Mouse (Mus musculus) stomach, embryonic 15.5 days (tissue): ENCODE measurements around the gene Olfr429. TPM values are rescaled to one million over a fixed set of nuclear protein-coding genes. Genes with fewer than 3 reads are reported as not detected.

Experiments
- ATAC-seq: fragments of 200-750 bp; cut with Nextera tagmentation; 2 replicates; pipeline ENCODE4 v1.8.0; 2017; ENCODE audit warnings: low read depth, moderate number of reproducible peaks, moderate TSS enrichment; ENCODE audit not compliant: insufficient read depth, low FRiP score
- H3K27ac ChIP-seq: fragments of 300-500 bp; sonication (generic); 2 replicates; pipeline ENCODE4 v1.5.1; 2015; ENCODE audit warnings: mild to moderate bottlenecking, inconsistent platforms
- H3K27me3 ChIP-seq: fragments of 300-500 bp; sonication (generic); replicated peaks from 2 replicates; pipeline ENCODE4 v1.6.1; 2015; ENCODE audit warnings: inconsistent platforms
- H3K36me3 ChIP-seq: fragments of 300-500 bp; sonication (generic); 2 replicates; pipeline ENCODE4 v1.6.1; 2015; ENCODE audit warnings: inconsistent platforms
- H3K4me1 ChIP-seq: fragments of 300-500 bp; sonication (generic); 2 replicates; pipeline ENCODE4 v1.6.1; 2015; ENCODE audit warnings: inconsistent platforms
- H3K4me2 ChIP-seq: fragments of 300-500 bp; sonication (generic); 2 replicates; pipeline ENCODE4 v1.6.1; 2015; ENCODE audit warnings: mild to moderate bottlenecking, inconsistent platforms
- H3K4me3 ChIP-seq: fragments of 300-500 bp; sonication (generic); replicated peaks from 2 replicates; pipeline ENCODE4 v1.5.1; 2015; ENCODE audit warnings: inconsistent platforms
- H3K9ac ChIP-seq: fragments of 300-500 bp; sonication (generic); 2 replicates; pipeline ENCODE4 v1.6.1; 2015; ENCODE audit warnings: inconsistent platforms
- H3K9me3 ChIP-seq: fragments of 300-500 bp; sonication (generic); 2 replicates; pipeline ENCODE4 v1.6.1; 2016; ENCODE audit warnings: inconsistent platforms
- WGBS: fragments of 180-500 bp; shearing (Covaris S2); methylation state at CpG from one replicate; pipeline ENCODE4 v1.1.7; 2015; 5-methylcytosine and 5-hydroxymethylcytosine counted together
- polyA plus RNA-seq: library from polyadenylated mRNA; unstranded; fragments of >200 nt; fragmentation: Nextera tagmentation; extraction: Ambion mirVana; gene quantifications from 2 replicates; pipeline ENCODE4 v1.2.1, GENCODE M21; 2015

Gene Olfr429
- polyA plus RNA-seq, 1 experiment from 2014 or later, result not detected

DNA sequence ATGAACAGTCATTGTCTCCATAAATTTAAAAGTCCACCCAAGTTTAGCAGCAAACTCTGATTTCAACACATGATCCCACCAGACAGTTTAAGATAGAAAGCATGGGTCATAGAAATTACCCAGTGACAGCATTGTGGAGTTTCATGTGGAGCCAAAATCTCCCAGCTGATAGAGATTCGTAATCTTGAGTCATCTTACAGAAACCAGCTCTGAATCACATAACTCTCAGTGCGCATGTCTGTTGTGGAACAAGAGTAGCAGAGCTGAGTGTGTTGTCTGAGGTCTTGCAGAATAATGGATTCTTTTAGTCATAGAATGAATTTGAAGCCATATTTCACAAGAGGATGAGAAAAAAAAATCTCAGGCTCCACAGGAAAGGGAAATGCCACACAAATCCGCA, 31.1 kb upstream of the Olfr429 start:
- no peak for ATAC-seq
- Histone ChIP-seq H3K4me1 (no peaks in the 10 kb centered on the region), H3K27me3 (no peaks in the 10 kb centered on the region), H3K9ac (no peak overlapping the region), H3K4me2 (no peak overlapping the region), H3K27ac (no peak overlapping the region), H3K9me3 (no peaks in the 10 kb centered on the region), H3K36me3 (no peaks in the 10 kb centered on the region), H3K4me3 (no peak overlapping the region)
- WGBS, result 66% methylated on average over 3 of the region's 3 CpGs

- WGBS, result 68% methylated on average over 2 of the region's 2 CpGs
- Histone ChIP-seq H3K36me3 (no peaks in the 10 kb centered on the region), H3K4me2 (no peak overlapping the region), H3K4me3 (no peak overlapping the region), H3K9me3 (no peaks in the 10 kb centered on the region), H3K27ac (no peak overlapping the region), H3K9ac (no peak overlapping the region), H3K27me3 (no peaks in the 10 kb centered on the region), H3K4me1 (no peaks in the 10 kb centered on the region)
- ATAC-seq, result no peak
Measured at GRCm38 (mm10) chr1:174055248-174055647, 28.9 kb upstream of the Olfr429 start.

DNA sequence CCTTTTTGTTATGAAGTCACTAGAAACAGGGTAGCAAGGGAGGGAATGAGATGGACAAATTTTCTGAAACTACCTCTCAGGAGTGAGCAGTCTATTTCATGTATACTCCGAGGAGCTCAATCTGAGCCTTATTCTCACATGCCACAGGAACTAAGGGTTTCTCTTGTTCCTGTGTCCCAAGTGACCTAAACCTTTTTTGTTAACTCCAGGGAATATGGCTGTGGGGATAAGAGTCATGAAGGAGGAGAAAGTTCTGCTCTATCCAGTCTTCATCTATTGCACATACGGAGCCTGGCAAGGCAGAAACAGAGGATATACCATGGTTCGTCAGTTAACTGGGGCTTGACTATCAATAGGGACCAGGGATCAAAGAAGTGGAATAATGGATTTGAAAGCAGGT, 17.8 kb upstream of the Olfr429 start, which contains the start of gene Olfr430:
Gene Olfr430 (plus strand): TSS at position 301 of the 400 bp plus-strand sequence.
- H3K27me3 ChIP-seq, result no peaks in the 10 kb centered on the region
- no peaks in the 10 kb centered on the region for H3K4me1 ChIP-seq
- no peak within 1 kb of the TSS for H3K27ac ChIP-seq
- no peak within 1 kb of the TSS for H3K4me2 ChIP-seq
- no peak for ATAC-seq
- no peaks in the 10 kb centered on the region for H3K36me3 ChIP-seq
- H3K9ac ChIP-seq, result no peak within 1 kb of the TSS
- H3K9me3 ChIP-seq, result no peaks in the 10 kb centered on the region
- WGBS, result 86% methylated on average over 3 of the region's 3 CpGs
- no peak within 1 kb of the TSS for H3K4me3 ChIP-seq

DNA sequence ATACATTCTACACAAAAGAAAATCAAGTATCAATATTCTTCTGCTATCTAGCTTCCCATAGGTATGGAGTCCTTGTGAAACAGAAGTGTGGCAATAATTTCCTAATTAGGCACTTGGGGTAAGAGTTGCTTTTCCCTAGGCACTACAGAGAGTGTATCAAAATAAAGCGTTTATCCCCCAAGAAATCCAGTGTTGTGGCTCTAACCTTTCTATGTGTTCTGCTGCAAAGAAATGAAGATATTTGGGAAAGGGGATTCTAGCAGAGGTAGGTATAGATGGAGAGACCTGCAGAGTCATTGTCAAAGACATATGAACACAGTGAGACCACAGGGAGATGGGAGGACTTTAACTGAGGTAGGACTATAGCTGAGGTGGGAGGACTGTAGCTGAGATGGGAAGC, 12.5 kb downstream of the Olfr429 start, which contains the start of gene Olfr427:
Gene Olfr427 (plus strand): TSS at position 301 of the 400 bp plus-strand sequence.
- H3K4me3 ChIP-seq, result no peak within 1 kb of the TSS
- 88% methylated on average over 1 of the region's 1 CpGs for WGBS

DNA sequence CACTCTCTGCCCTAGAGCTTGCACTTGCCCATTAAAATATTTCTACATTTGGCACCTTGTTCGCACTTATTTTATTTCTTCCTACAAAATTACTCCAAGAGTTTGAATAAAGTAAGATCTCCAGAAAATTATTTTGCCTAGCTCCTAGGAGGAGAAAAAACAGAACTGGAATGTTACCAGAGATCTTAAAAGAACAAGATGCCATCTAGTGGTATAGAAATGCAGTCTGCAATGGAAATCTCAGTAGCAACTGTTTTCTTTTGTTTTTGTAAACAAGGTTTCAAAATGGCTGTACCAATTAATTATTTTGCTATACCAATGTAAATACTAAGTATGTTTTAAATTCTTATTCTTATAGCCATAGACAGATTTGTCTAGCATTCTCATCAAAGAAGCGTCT, 19.6 kb downstream of the Olfr429 start:
- Histone ChIP-seq H3K9me3 (no peaks in the 10 kb centered on the region), H3K4me3 (no peak overlapping the region), H3K27me3 (no peaks in the 10 kb centered on the region), H3K9ac (no peak overlapping the region), H3K4me1 (no peaks in the 10 kb centered on the region), H3K36me3 (no peaks in the 10 kb centered on the region), H3K4me2 (no peak overlapping the region), H3K27ac (no peak overlapping the region)
- 62% methylated on average over 2 of the region's 2 CpGs for WGBS
- no peak for ATAC-seq

More for the DNA sequence above, 12.5 kb downstream of the Olfr429 start, which contains the start of gene Olfr427:
- H3K4me1 ChIP-seq, result no peaks in the 10 kb centered on the region
- no peak within 1 kb of the TSS for H3K9ac ChIP-seq
- ATAC-seq, result no peak
- no peaks in the 10 kb centered on the region for H3K36me3 ChIP-seq
- no peaks in the 10 kb centered on the region for H3K9me3 ChIP-seq
- H3K27me3 ChIP-seq, result no peaks in the 10 kb centered on the region
- no peak within 1 kb of the TSS for H3K4me2 ChIP-seq
- no peak within 1 kb of the TSS for H3K27ac ChIP-seq

- WGBS, result 56% methylated on average over 2 of the region's 2 CpGs
- H3K4me3 ChIP-seq, result no peak within 1 kb of the TSS
- ATAC-seq, result no peak
Measured at GRCm38 (mm10) chr1:174121062-174121461, 36.9 kb downstream of the Olfr429 start, which contains the start of gene Olfr231. Olfr231 (minus strand) TSS chr1:174121162.

DNA sequence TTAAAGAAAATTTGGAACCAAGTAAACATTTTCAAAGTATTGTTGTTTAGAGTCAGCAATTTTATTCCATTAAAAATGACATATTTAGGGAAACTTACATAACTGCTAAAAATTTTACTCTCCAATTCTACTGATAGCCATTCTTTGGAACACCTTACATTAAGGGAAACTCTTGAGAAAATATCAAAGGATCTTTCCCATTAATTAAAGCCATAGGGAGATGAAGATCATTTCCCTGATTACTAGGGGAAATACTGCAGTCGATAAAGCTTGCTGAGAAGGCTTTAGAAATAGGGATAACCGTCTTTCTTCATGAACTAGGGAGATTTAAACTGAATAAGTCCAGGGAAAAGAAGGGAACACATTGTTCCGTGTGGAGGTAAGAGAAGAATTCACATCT, 47.1 kb downstream of the Olfr429 start, which contains the start of gene Olfr424:
Gene Olfr424 (plus strand): TSS at position 301 of the 400 bp plus-strand sequence.
- Histone ChIP-seq H3K27me3 (no peaks in the 10 kb centered on the region), H3K36me3 (no peaks in the 10 kb centered on the region), H3K9me3 (no peaks in the 10 kb centered on the region), H3K4me1 (no peaks in the 10 kb centered on the region), H3K4me2 (no peak within 1 kb of the TSS), H3K4me3 (no peak within 1 kb of the TSS), H3K9ac (no peak within 1 kb of the TSS), H3K27ac (no peak within 1 kb of the TSS)
- WGBS, result 75% methylated on average over 3 of the region's 3 CpGs
- no peak for ATAC-seq

More at GRCm38 (mm10) chr1:174121062-174121461, 36.9 kb downstream of the Olfr429 start, which contains the start of gene Olfr231:
- no peaks in the 10 kb centered on the region for H3K36me3 ChIP-seq
- H3K27ac ChIP-seq, result no peak within 1 kb of the TSS
- no peaks in the 10 kb centered on the region for H3K4me1 ChIP-seq
- no peak within 1 kb of the TSS for H3K9ac ChIP-seq
- no peaks in the 10 kb centered on the region for H3K27me3 ChIP-seq
- no peak within 1 kb of the TSS for H3K4me2 ChIP-seq
- H3K9me3 ChIP-seq, result no peaks in the 10 kb centered on the region

- ATAC-seq, result no peak
- no peaks in the 10 kb centered on the region for H3K36me3 ChIP-seq
- no peaks in the 10 kb centered on the region for H3K9me3 ChIP-seq
- 70% methylated on average over 3 of the region's 3 CpGs for WGBS
- no peaks in the 10 kb centered on the region for H3K27me3 ChIP-seq
- no peaks in the 10 kb centered on the region for H3K4me1 ChIP-seq
- H3K4me2 ChIP-seq, result no peak overlapping the region
- no peak overlapping the region for H3K9ac ChIP-seq
- H3K4me3 ChIP-seq, result no peak overlapping the region
- H3K27ac ChIP-seq, result no peak overlapping the region
Measured at GRCm38 (mm10) chr1:174131999-174132398, 47.9 kb downstream of the Olfr429 start.

Other genes starting within 250 kb of the Olfr429 start
- gene Ifi211, start 171.3 kb upstream of the Olfr429 start, polyA plus RNA-seq, result 0.92 and 1.2 TPM in 2 replicates
- gene Mndal, start 141.8 kb upstream of the Olfr429 start, polyA plus RNA-seq, result 3.6 and 3.8 TPM in 2 replicates
- gene Ifi203, start 141.7 kb upstream of the Olfr429 start, polyA plus RNA-seq, result 1.9 and 3.2 TPM in 2 replicates
- 0.43 and 0.82 TPM in 2 replicates for gene Ifi202b, start 101.6 kb upstream of the Olfr429 start, polyA plus RNA-seq
- 0.46 and 0.83 TPM in 2 replicates for gene Ifi205, start 52.5 kb upstream of the Olfr429 start, polyA plus RNA-seq
- 0.05 and 0.09 TPM in 2 replicates for gene Olfr433, start 43.6 kb upstream of the Olfr429 start, polyA plus RNA-seq
- gene Olfr432, start 35.1 kb upstream of the Olfr429 start, polyA plus RNA-seq, result not detected in 2 replicates
- not detected in 2 replicates for gene Olfr430, start 17.7 kb upstream of the Olfr429 start, polyA plus RNA-seq
- not detected in 2 replicates for gene Olfr427, start 12.6 kb downstream of the Olfr429 start, polyA plus RNA-seq
- gene Olfr231, start 36.8 kb downstream of the Olfr429 start, polyA plus RNA-seq, result not detected in 2 replicates
- gene Olfr424, start 47.2 kb downstream of the Olfr429 start, polyA plus RNA-seq, result not detected in 2 replicates
- gene Olfr420, start 71.3 kb downstream of the Olfr429 start, polyA plus RNA-seq, result not detected in 2 replicates
- gene Spta1, start 88.4 kb downstream of the Olfr429 start, polyA plus RNA-seq, result 1.3 and 2.8 TPM in 2 replicates
- gene Olfr419, start 167.7 kb downstream of the Olfr429 start, polyA plus RNA-seq, result not detected in 2 replicates
- 0.50 and 0.51 TPM in 2 replicates for gene Mptx1, start 246.2 kb downstream of the Olfr429 start, polyA plus RNA-seq